Mouse (Mus musculus) CH12F3 (cell line): ENCODE results near the gene Patj.

Experiments
- in situ Hi-C: fragments of 300-500 bp; cut with MboI; formaldehyde crosslinking; loops from 2 replicates; pipeline ENCODE4 v1.14.3; 2020; ENCODE audit warnings: low sequenced_read_pairs

Gene Patj

GRCm38 (mm10) chr4:98635140-98635837, 239.7 kb downstream of the Patj start:
- in situ Hi-C loops, result no loop called here

- in situ Hi-C loops, result no loop called here
These were observed 243.1 kb downstream of the Patj start for GRCm38 (mm10) chr4:98638731-98639130.

GRCm38 (mm10) chr4:98653650-98654049, 258.1 kb downstream of the Patj start:
- in situ Hi-C loops, result no loop called here

GRCm38 (mm10) chr4:98654419-98654821, 258.8 kb downstream of the Patj start:
- in situ Hi-C loops, result no loop called here

- in situ Hi-C loops, result no loop called here
These were observed 261.2 kb downstream of the Patj start for GRCm38 (mm10) chr4:98656759-98657158.

GRCm38 (mm10) chr4:98659032-98659431, 263.4 kb downstream of the Patj start:
- in situ Hi-C loops, result no loop called here

GRCm38 (mm10) chr4:98660534-98660933, 264.9 kb downstream of the Patj start:
- in situ Hi-C loops, result no loop called here

- in situ Hi-C loops, result no loop called here
These were observed 270.3 kb downstream of the Patj start for GRCm38 (mm10) chr4:98665884-98666283.

- in situ Hi-C loops, result no loop called here
These were observed 270.9 kb downstream of the Patj start for GRCm38 (mm10) chr4:98666451-98666850.

GRCm38 (mm10) chr4:98667009-98667408, 271.4 kb downstream of the Patj start:
- in situ Hi-C loops, result no loop called here

- in situ Hi-C loops, result no loop called here
These were observed 281.9 kb downstream of the Patj start for GRCm38 (mm10) chr4:98677506-98677905.

GRCm38 (mm10) chr4:98686678-98687267, 291.2 kb downstream of the Patj start:
- in situ Hi-C loops, result no loop called here

- in situ Hi-C loops, result no loop called here
These were observed 292.5 kb downstream of the Patj start for GRCm38 (mm10) chr4:98688116-98688515.

GRCm38 (mm10) chr4:98688520-98688919, 292.9 kb downstream of the Patj start:
- in situ Hi-C loops, result no loop called here

GRCm38 (mm10) chr4:98689988-98690387, 294.4 kb downstream of the Patj start:
- in situ Hi-C loops, result no loop called here

GRCm38 (mm10) chr4:98693465-98694185, 298.0 kb downstream of the Patj start:
- in situ Hi-C loops, result no loop called here

GRCm38 (mm10) chr4:98697932-98698331, 302.3 kb downstream of the Patj start:
- in situ Hi-C loops, result no loop called here

- in situ Hi-C loops, result no loop called here
These were observed 303.3 kb downstream of the Patj start for GRCm38 (mm10) chr4:98698921-98699320.

- in situ Hi-C loops, result no loop called here
These were observed 304.6 kb downstream of the Patj start for GRCm38 (mm10) chr4:98700156-98700555.

GRCm38 (mm10) chr4:98702201-98702894, 306.8 kb downstream of the Patj start:
- in situ Hi-C loops, result no loop called here

- in situ Hi-C loops, result no loop called here
These were observed 315.3 kb downstream of the Patj start for GRCm38 (mm10) chr4:98710891-98711290.
